Mouse (Mus musculus) cerebellum, adult 2 months (tissue): ENCODE data around the gene Gm5447.

Experiments
- CTCF ChIP-seq: fragments of 200-500 bp; IDR thresholded peaks from 2 replicates; pipeline ENCODE4 v1.5.1; 2011; ENCODE audit warnings: low read depth, mild to moderate bottlenecking, control low read depth, low read length, moderate library complexity, borderline replicate concordance; ENCODE audit not compliant: insufficient read depth
- POLR2A ChIP-seq: fragments of 200-500 bp; IDR thresholded peaks from 2 replicates; pipeline ENCODE4 v1.6.1; 2011; ENCODE audit warnings: low read length, control low read depth, borderline replicate concordance; ENCODE audit not compliant: insufficient read depth

- no peak for TF ChIP-seq POLR2A
- TF ChIP-seq CTCF = no peak
These were observed 20.4 kb upstream of the Gm5447 start for GRCm38 (mm10) chr13:30953580-30953979.
